Mouse (Mus musculus) heart, embryonic 14.5 days (tissue): ENCODE data around the gene Tspan9. TPM values are rescaled to one million over a fixed set of nuclear protein-coding genes. Genes with fewer than 3 reads are reported as not detected.

ENCODE experiments used
- ATAC-seq: fragments of 200-750 bp; cut with Nextera tagmentation; 2 replicates; pipeline ENCODE4 v1.8.0; 2017; ENCODE audit warnings: low read depth, moderate TSS enrichment; ENCODE audit not compliant: insufficient number of reproducible peaks, insufficient read depth, low FRiP score
- H3K27ac ChIP-seq, 2 experiments: fragments of 200-500 bp in 1 of 2; fragments of 300-500 bp in 1 of 2; sonication (generic) in 1 of 2; replicated peaks in 1 of 2; 2 replicates each; pipeline ENCODE4 v1.5.1; 2012 to 2014; ENCODE audit warnings: low read depth in 2 of 2, low read length in 2 of 2, control low read depth in 1 of 2, mild to moderate bottlenecking in 1 of 2, mixed read lengths in 1 of 2; ENCODE audit not compliant: control insufficient read depth in 1 of 2, insufficient read depth in 1 of 2
- H3K27me3 ChIP-seq: fragments of 300-500 bp; sonication (generic); 2 replicates; pipeline ENCODE4 v1.6.1; 2014; ENCODE audit warnings: mild to moderate bottlenecking, low read length, control low read depth; ENCODE audit not compliant: control insufficient read depth, insufficient read depth
- H3K36me3 ChIP-seq: fragments of 300-500 bp; sonication (generic); 2 replicates; pipeline ENCODE4 v1.6.1; 2014; ENCODE audit warnings: mild to moderate bottlenecking, control low read depth, low read length, mixed read lengths; ENCODE audit not compliant: control insufficient read depth, insufficient read depth
- H3K4me1 ChIP-seq, 2 experiments: fragments of 200-500 bp in 1 of 2; fragments of 300-500 bp in 1 of 2; sonication (generic) in 1 of 2; 2 replicates each; pipeline ENCODE4 v1.6.1; 2012 to 2014; ENCODE audit warnings: low read length in 2 of 2, control low read depth in 1 of 2, mixed read lengths in 1 of 2; ENCODE audit not compliant: control insufficient read depth in 2 of 2, insufficient read depth in 2 of 2
- H3K4me2 ChIP-seq: fragments of 300-500 bp; sonication (generic); 2 replicates; pipeline ENCODE4 v1.6.1; 2014; ENCODE audit warnings: mild to moderate bottlenecking, low read length
- H3K4me3 ChIP-seq, 2 experiments: fragments of 200-500 bp in 1 of 2; fragments of 300-500 bp in 1 of 2; sonication (generic) in 1 of 2; 2 replicates each; pipeline ENCODE4 v1.5.1; 2012 to 2014; ENCODE audit warnings: low read length in 2 of 2, mild to moderate bottlenecking in 2 of 2, control low read depth in 1 of 2, low read depth in 1 of 2, moderate library complexity in 1 of 2; ENCODE audit not compliant: control insufficient read depth in 1 of 2, insufficient read depth in 1 of 2
- H3K9ac ChIP-seq: fragments of 300-500 bp; sonication (generic); 2 replicates; pipeline ENCODE4 v1.6.1; 2014; ENCODE audit warnings: mild to moderate bottlenecking, low read length
- H3K9me3 ChIP-seq: fragments of 300-500 bp; sonication (generic); 2 replicates; pipeline ENCODE4 v1.6.1; 2016; ENCODE audit warnings: low read length, control low read depth; ENCODE audit not compliant: control insufficient read depth
- WGBS: fragments of 180-500 bp; shearing (Covaris S2); extraction: QIAGEN DNeasy Blood & Tissue Kit; methylation state at CpG from one replicate; pipeline ENCODE4 v1.1.7; 2014; 5-methylcytosine and 5-hydroxymethylcytosine counted together
- polyA plus RNA-seq: library from polyadenylated mRNA; unstranded; fragments of >200 nt; fragmentation: Nextera tagmentation; extraction: Ambion mirVana; gene quantifications from 2 replicates; pipeline ENCODE4 v1.2.1, GENCODE M21; 2014

Gene Tspan9
- polyA plus RNA-seq, 1 experiment from 2014 or later, result 143 TPM

DNA sequence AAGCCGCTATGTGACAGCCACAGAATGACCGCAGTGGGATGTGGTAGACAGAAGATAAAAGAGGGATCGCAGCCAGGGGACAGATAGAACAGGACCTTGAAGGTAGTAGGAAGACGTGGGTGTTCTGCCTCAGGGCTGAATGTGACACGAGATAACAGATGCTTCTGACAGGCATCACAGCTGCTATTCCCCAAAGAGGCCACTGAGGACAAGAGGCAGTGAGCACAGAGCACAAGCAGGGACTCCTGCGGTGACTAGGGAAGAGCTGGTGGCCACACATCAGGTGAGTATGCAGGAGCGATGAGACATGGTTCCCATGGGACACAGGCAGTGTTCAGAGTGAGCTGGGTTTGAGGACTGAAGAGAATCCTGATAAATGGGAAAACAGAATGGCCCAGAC is 173.7 kb downstream of the Tspan9 start:
- Histone ChIP-seq H3K9ac (no peak overlapping the region), H3K4me3 (no peak overlapping the region)

GRCm38 (mm10) chr6:127965497-127965896 is 177.9 kb downstream of the Tspan9 start:
- H3K9ac ChIP-seq, result no peak overlapping the region
- no peaks in the 10 kb centered on the region for H3K9me3 ChIP-seq
- H3K4me3 ChIP-seq, result no peak overlapping the region
- no peaks in the 10 kb centered on the region for H3K27me3 ChIP-seq
- no peak overlapping the region for H3K4me2 ChIP-seq
- ATAC-seq, result no peak
- no peak overlapping the region for H3K27ac ChIP-seq
- 51% methylated on average over 8 of the region's 8 CpGs for WGBS
- peaks cover 3 to 8% of the 10 kb centered on the region in 2 experiments; a peak in 3 of 4 replicates for H3K4me1 ChIP-seq
- peaks cover 57% of the 10 kb centered on the region for H3K36me3 ChIP-seq

More for the DNA sequence above, 173.7 kb downstream of the Tspan9 start:
- peaks cover 16 to 33% of the 10 kb centered on the region in 2 experiments for H3K4me1 ChIP-seq
- no peaks in the 10 kb centered on the region for H3K27me3 ChIP-seq
- no peak for ATAC-seq
- peaks cover 24% of the 10 kb centered on the region for H3K36me3 ChIP-seq
- H3K4me2 ChIP-seq, result no peak overlapping the region
- no peak overlapping the region for H3K27ac ChIP-seq
- H3K9me3 ChIP-seq, result no peaks in the 10 kb centered on the region
- 56% methylated on average over 7 of the region's 7 CpGs for WGBS

DNA sequence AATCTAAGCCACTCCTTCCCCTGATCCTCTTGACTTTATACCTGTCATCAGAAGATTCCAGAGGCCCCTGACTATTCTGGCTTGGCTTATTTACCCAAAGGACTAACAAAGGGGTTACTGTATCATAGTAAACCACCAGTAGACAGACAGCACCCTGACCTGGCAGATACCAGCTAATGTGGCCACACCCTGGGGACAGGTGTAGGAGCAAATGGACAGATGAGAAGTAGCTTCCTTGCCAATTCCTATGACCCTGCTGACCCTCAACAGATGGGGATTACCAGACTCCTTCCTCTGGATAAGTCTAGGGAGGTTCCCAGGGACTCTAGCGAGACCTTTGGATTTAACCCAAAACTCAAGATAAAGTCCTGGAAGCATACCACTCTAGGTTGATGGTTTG is 183.2 kb downstream of the Tspan9 start:
- no peak for ATAC-seq
- WGBS, result 82% methylated on average over 1 of the region's 1 CpGs
- no peak overlapping the region for H3K9ac ChIP-seq

GRCm38 (mm10) chr6:127956172-127956571 is 187.2 kb downstream of the Tspan9 start:
- H3K4me1 ChIP-seq, result no peaks in the 10 kb centered on the region
- H3K27me3 ChIP-seq, result no peaks in the 10 kb centered on the region
- H3K9ac ChIP-seq, result no peak overlapping the region
- no peak for ATAC-seq
- no peaks in the 10 kb centered on the region for H3K9me3 ChIP-seq
- no peak overlapping the region for H3K4me2 ChIP-seq
- no peak overlapping the region for H3K27ac ChIP-seq
- H3K36me3 ChIP-seq, result no peaks in the 10 kb centered on the region
- WGBS, result 75% methylated on average over 5 of the region's 5 CpGs
- H3K4me3 ChIP-seq, result no peak overlapping the region

More for the DNA sequence above, 183.2 kb downstream of the Tspan9 start:
- no peak overlapping the region for H3K4me2 ChIP-seq
- no peak overlapping the region for H3K27ac ChIP-seq
- H3K36me3 ChIP-seq, result peaks cover 38% of the 10 kb centered on the region
- H3K4me3 ChIP-seq, result no peak overlapping the region
- H3K4me1 ChIP-seq, result no peaks in the 10 kb centered on the region
- no peaks in the 10 kb centered on the region for H3K27me3 ChIP-seq
- no peaks in the 10 kb centered on the region for H3K9me3 ChIP-seq

- Histone ChIP-seq H3K9ac (no peak overlapping the region), H3K36me3 (no peaks in the 10 kb centered on the region), H3K9me3 (no peaks in the 10 kb centered on the region), H3K4me1 (no peaks in the 10 kb centered on the region), H3K4me3 (no peak overlapping the region), H3K27me3 (no peaks in the 10 kb centered on the region), H3K4me2 (no peak overlapping the region), H3K27ac (no peak overlapping the region)
- 77% methylated on average over 4 of the region's 4 CpGs for WGBS
- ATAC-seq, result no peak
Measured at GRCm38 (mm10) chr6:127953071-127953470, 190.3 kb downstream of the Tspan9 start.

- H3K9me3 ChIP-seq, result no peaks in the 10 kb centered on the region
- H3K27me3 ChIP-seq, result no peaks in the 10 kb centered on the region
- no peak overlapping the region for H3K27ac ChIP-seq
- H3K4me3 ChIP-seq, result no peak overlapping the region
- no peaks in the 10 kb centered on the region for H3K4me1 ChIP-seq
- WGBS, result 84% methylated on average over 7 of the region's 7 CpGs
- no peak overlapping the region for H3K4me2 ChIP-seq
- ATAC-seq, result no peak
- no peak overlapping the region for H3K9ac ChIP-seq
- no peaks in the 10 kb centered on the region for H3K36me3 ChIP-seq
Measured at GRCm38 (mm10) chr6:127949885-127950284, 193.5 kb downstream of the Tspan9 start.

- no peak overlapping the region for H3K9ac ChIP-seq
- H3K4me3 ChIP-seq, result no peak overlapping the region
- no peaks in the 10 kb centered on the region for H3K9me3 ChIP-seq
- H3K4me1 ChIP-seq, result no peaks in the 10 kb centered on the region
- H3K36me3 ChIP-seq, result no peaks in the 10 kb centered on the region
- ATAC-seq, result no peak
- H3K27me3 ChIP-seq, result no peaks in the 10 kb centered on the region
- H3K4me2 ChIP-seq, result no peak overlapping the region
- H3K27ac ChIP-seq, result no peak overlapping the region
- 54% methylated on average over 9 of the region's 9 CpGs for WGBS
Measured at GRCm38 (mm10) chr6:127948656-127949055, 194.7 kb downstream of the Tspan9 start.

GRCm38 (mm10) chr6:127945725-127946124 is 197.7 kb downstream of the Tspan9 start:
- 57% methylated on average over 9 of the region's 9 CpGs for WGBS
- H3K27me3 ChIP-seq, result no peaks in the 10 kb centered on the region
- H3K36me3 ChIP-seq, result no peaks in the 10 kb centered on the region
- H3K4me3 ChIP-seq, result no peak overlapping the region
- ATAC-seq, result no peak
- no peaks in the 10 kb centered on the region for H3K4me1 ChIP-seq
- no peaks in the 10 kb centered on the region for H3K9me3 ChIP-seq
- no peak overlapping the region for H3K4me2 ChIP-seq
- H3K9ac ChIP-seq, result no peak overlapping the region
- no peak overlapping the region for H3K27ac ChIP-seq
